Mouse (Mus musculus): Measurements from ENCODE around the gene Cald1. TPM values are rescaled to one million over a fixed set of nuclear protein-coding genes. Genes with fewer than 3 reads are reported as not detected.

Cald1 gene
- polyA plus RNA-seq, 1 experiment, result 65.2 TPM

DNA sequence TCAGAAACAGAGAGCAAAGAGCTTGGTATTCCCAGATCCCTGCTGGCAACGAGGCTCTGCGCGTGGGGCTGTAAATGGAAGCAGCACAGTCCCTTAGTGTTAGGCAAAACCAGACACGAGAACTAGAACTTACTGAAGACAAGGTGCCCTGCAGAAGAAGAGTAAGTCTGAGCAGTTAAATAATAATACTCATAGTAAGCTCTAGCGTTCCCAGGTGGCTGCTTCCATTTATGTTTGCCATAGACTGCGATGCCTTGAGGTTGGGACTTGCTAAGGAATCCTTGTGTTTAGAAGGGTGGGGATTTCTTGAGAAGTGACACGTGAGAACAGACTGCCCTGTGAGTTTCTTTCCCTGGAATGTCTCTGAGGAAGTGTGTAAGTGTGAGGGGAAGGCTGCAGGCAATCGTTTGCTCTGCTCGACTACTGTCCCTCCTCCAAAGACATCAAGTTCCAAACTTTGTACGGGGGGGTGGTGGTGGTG is 1.4 kb downstream of the Cald1 start:
- Histone ChIP-seq H3K4me1 (ENCODE audit: control insufficient read depth, insufficient read depth, insufficient read length, low read length) (peaks cover 10% of the 10 kb centered on the region; the same call in 1 of the 2 replicates), H3K27ac (replicated peaks; ENCODE audit: low read depth, low read length) (peak overlapping the region; percentile 54), H3K4me3 (ENCODE audit: insufficient read depth, low read depth, low read length) (peak overlapping the region; percentile 74)

DNA sequence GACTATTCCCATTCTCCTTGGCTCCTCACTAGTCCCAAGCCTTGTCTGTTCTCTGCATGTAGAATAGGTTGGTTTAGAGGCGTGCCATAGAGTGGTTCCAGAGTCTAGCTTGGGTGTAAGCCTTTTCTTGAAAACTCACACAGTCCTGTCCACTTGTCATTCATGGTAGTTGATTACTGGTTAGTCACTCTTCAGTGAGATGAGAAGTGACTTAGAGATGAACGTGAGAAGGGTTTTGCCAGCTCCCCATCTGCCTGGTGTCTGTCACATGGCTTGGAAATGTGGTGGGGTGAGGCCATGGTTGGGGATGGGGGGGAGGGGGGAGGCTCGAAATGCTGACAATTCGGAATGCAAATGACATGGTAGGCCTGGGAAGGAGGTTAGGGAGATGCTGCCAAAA is 2.5 kb downstream of the Cald1 start:
- no peak overlapping the region for H3K4me3 ChIP-seq (ENCODE audit: insufficient read depth, low read depth, low read length)
- H3K27ac ChIP-seq (replicated peaks; ENCODE audit: low read depth, low read length), result no peak overlapping the region
- peaks cover 11% of the 10 kb centered on the region; the same call in 1 of the 2 replicates for H3K4me1 ChIP-seq (ENCODE audit: control insufficient read depth, insufficient read depth, insufficient read length, low read length)

DNA sequence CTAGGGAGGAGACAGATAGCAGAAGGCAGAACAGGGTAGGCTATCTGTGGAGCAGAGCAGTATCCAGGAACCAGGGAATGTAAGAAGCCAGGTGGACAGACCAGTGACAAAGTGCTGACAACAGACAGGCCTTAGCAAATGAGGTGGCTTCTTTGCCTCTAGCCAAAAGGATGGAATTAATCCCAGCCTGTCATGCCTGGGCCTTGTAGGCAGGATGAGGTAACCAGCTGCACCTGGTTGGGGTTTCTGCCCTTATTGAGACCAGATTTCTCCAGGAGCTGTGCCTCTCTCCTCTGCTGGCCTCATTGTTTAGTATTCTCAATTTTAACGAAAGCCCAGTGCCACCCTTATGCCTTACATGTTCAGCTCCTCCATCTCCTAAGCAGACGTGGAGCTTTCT is 3.8 kb downstream of the Cald1 start:
- Histone ChIP-seq H3K27ac (replicated peaks; ENCODE audit: low read depth, low read length) (no peak overlapping the region), H3K4me1 (ENCODE audit: control insufficient read depth, insufficient read depth, insufficient read length, low read length) (peaks cover 13% of the 10 kb centered on the region; the same call in 1 of the 2 replicates), H3K4me3 (ENCODE audit: insufficient read depth, low read depth, low read length) (no peak overlapping the region)

DNA sequence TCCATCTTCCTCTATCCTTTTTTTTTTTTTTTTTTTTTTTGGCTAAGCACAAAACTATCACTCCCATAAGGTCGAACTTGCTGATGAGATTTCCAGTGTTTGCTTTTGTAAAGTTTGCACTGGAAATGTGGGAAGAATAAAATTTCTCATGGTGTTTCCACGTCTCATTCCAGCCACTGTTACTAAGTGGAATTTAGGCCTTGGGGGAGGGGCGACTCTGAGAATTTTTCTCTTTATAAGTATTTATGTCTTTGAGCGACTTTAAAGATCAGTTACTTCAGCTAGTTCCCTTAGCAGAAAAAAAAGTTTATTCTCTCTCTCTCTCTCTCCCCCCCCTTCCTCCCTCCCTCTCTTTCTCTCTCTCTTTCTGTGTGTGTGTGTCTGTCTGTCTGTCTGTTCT is 8.1 kb downstream of the Cald1 start:
- H3K27ac ChIP-seq (replicated peaks; ENCODE audit: low read depth, low read length), result no peak overlapping the region
- no peak overlapping the region for H3K4me3 ChIP-seq (ENCODE audit: insufficient read depth, low read depth, low read length)
- peaks cover 27% of the 10 kb centered on the region; the same call in 1 of the 2 replicates for H3K4me1 ChIP-seq (ENCODE audit: control insufficient read depth, insufficient read depth, insufficient read length, low read length)

DNA sequence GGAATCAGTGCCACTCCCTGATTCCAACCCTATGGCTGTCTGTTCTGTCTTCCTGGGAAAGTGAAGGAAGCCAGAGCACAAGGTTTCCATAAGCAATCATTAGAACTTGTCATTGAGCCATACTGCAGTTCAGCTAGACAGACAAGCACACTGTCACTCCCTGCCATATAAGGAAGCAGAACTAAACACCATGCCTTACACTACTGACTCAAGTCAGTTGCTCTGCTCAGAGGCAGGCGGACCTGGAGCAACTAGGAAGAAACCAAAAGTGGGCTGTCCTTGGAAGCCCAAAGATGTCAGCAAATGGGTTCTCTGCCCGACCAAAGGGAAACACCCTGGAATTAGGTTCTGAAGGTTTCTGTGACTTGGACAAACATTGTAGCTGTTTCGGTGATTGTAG is 10.3 kb downstream of the Cald1 start:
- no peak overlapping the region for H3K4me3 ChIP-seq (ENCODE audit: insufficient read depth, low read depth, low read length)
- peak overlapping the region; percentile 84 for H3K27ac ChIP-seq (replicated peaks; ENCODE audit: low read depth, low read length)
- peaks cover 28% of the 10 kb centered on the region; the same call in 1 of the 2 replicates for H3K4me1 ChIP-seq (ENCODE audit: control insufficient read depth, insufficient read depth, insufficient read length, low read length)

DNA sequence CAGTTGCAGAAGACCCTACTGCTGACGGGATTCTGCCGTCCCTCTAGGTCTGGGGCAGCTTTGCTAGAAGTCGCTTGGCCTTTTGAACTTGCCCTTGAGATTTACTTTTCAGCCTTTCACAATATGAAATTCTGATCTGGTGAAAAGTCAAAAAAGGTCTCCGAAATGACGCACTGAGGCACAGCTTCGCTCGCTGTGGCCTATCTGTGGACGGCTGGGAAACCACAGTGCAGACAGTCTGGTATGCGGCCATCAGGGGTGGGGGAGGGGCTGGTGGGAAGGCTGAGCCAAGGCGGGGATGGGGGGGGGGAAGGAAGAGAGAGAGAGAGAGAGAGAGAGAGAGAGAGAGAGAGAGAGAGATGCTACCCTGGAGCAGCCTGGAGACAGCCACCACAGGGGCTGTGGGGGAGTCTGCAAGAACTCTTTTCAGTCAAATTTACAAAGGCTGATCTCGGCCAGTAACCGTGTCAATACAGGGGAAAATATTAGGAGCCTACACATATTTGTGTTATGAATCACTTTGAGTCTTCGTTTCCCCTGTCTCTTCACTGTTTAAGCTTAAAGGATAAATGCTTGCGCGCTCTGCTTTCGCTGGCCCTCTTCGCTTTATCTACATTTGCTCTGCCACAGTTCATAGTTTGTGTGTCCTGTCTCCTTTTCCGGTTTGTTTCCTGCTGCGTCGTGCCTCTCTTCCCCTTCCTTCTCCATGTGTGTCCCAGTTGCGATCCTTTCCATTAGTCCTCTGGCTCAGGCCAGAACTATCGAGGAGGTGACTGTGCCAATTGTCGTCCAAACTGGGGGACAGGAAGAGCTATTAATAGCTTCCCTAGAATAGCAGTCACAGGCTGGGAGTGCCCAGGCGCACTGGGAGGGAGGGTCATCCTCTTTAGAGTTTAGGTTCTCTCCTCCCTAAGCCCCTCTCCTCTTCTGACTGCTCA is 11.9 kb downstream of the Cald1 start:
- Histone ChIP-seq H3K4me3 (ENCODE audit: insufficient read depth, low read depth, low read length) (peak overlapping the region; percentile 25), H3K4me1 (ENCODE audit: control insufficient read depth, insufficient read depth, insufficient read length, low read length) (peaks cover 24% of the 10 kb centered on the region; the same call in 1 of the 2 replicates)

DNA sequence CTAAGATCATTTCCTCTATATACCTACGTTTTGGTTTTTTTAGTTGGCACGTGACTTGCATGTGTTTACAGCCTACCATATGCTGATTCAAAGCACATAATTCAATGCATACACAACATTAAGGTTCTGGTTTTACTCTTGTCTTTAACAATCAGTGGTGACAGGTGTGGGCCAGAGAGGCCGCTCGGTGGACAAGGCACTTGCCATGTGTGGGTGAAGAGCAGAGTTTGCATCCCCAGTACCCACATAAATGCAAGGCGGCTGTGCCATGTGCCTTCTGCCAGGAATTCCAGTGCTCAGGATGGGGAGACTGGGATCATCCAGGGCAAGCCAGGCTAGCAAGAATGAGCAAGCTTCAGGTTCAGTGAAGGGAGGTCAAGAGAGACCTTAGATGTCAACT is 14.8 kb downstream of the Cald1 start:
- Histone ChIP-seq H3K4me3 (ENCODE audit: insufficient read depth, low read depth, low read length) (no peak overlapping the region), H3K27ac (replicated peaks; ENCODE audit: low read depth, low read length) (no peak overlapping the region), H3K4me1 (ENCODE audit: control insufficient read depth, insufficient read depth, insufficient read length, low read length) (peaks cover 19% of the 10 kb centered on the region; the same call in 1 of the 2 replicates)

More for the DNA sequence above, 11.9 kb downstream of the Cald1 start:
- peak overlapping the region; percentile 84 for H3K27ac ChIP-seq (replicated peaks; ENCODE audit: low read depth, low read length)

DNA sequence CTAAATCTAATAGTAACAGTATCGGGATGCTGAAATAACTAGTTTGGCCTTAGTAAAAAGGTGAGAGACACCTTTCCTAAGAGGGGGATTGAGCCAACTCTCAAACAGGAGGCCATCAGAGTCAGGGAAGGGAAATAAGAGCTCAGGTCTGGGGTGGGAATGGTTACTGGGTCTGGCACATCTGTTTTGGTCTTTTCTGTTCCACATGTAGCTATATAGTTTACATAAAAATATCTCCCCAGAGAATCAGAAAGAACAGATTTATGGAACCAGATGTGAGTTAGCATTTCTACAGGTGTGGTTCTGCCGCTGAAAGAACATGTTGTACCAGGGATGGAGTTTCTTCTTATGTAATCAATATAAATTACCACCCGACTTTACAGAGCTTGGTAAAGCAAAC is 17.1 kb downstream of the Cald1 start:
- H3K27ac ChIP-seq (replicated peaks; ENCODE audit: low read depth, low read length), result no peak overlapping the region
- H3K4me3 ChIP-seq (ENCODE audit: insufficient read depth, low read depth, low read length), result no peak overlapping the region
- H3K4me1 ChIP-seq (ENCODE audit: control insufficient read depth, insufficient read depth, insufficient read length, low read length), result peaks cover 17% of the 10 kb centered on the region

DNA sequence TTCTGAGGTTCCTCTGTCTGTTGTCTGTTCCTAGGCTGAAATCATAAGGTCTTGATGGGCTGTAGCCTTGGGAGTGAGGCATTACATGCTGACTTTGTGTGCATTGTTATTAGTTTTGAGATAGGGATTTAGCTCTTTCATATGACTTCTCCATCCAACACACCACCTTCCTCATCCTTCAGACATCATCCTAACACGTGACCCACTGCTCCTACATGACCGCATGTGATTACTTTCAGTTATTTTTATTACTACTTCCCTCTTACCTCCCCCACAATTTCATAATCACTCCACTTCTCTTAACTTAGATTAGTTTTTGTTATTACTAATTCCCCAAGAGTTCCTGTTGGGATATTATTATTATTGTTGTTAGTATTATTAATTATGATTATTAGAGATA is 21.2 kb downstream of the Cald1 start:
- peak overlapping the region; percentile 77 for H3K27ac ChIP-seq (replicated peaks; ENCODE audit: low read depth, low read length)
- peaks cover 6% of the 10 kb centered on the region for H3K4me1 ChIP-seq (ENCODE audit: control insufficient read depth, insufficient read depth, insufficient read length, low read length)
- no peak overlapping the region for H3K4me3 ChIP-seq (ENCODE audit: insufficient read depth, low read depth, low read length)

DNA sequence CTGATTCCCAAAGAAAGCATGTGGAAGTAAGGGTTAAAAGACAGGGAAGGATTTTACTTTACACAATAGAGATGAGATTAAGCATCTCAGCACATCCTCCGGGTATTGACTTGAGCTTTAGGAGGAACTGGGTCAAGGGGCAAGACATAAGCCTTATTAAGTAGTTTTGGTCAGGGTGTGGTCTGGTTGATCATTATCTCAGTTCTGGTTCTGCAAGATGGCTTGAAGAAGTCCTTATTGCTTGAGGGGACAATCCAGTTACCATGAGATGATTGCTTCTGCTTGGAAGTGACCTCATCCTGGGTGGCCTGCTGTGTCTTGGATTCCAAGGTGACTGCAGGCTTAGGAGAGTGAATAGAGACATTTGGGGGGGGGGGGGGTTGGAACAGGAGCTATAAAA is 21.9 kb downstream of the Cald1 start:
- Histone ChIP-seq H3K27ac (replicated peaks; ENCODE audit: low read depth, low read length) (peak overlapping the region; percentile 69), H3K4me1 (ENCODE audit: control insufficient read depth, insufficient read depth, insufficient read length, low read length) (peaks cover 6% of the 10 kb centered on the region), H3K4me3 (ENCODE audit: insufficient read depth, low read depth, low read length) (no peak overlapping the region)

DNA sequence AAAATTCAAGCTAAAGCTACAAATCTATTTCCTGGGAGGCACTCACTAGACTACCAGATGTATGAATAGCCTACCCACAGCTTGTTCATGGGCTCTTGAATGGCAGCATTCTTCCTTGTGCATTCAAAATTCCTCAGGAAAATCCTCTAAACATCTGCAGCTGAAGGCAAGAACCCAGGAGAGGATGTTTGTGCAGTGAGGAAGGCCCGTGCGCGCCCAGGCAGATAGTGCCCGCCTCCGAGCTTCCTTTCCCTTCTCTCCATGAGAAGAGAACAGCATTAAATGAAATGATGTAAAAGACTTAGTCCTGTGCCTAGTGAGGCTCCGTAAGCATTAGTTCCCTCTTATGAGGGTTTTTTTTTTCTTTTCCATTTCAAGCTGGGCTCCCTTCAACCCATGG is 24.6 kb downstream of the Cald1 start:
- H3K4me3 ChIP-seq (ENCODE audit: insufficient read depth, low read depth, low read length), result no peak overlapping the region
- no peak overlapping the region for H3K27ac ChIP-seq (replicated peaks; ENCODE audit: low read depth, low read length)
- peaks cover 6% of the 10 kb centered on the region for H3K4me1 ChIP-seq (ENCODE audit: control insufficient read depth, insufficient read depth, insufficient read length, low read length)

DNA sequence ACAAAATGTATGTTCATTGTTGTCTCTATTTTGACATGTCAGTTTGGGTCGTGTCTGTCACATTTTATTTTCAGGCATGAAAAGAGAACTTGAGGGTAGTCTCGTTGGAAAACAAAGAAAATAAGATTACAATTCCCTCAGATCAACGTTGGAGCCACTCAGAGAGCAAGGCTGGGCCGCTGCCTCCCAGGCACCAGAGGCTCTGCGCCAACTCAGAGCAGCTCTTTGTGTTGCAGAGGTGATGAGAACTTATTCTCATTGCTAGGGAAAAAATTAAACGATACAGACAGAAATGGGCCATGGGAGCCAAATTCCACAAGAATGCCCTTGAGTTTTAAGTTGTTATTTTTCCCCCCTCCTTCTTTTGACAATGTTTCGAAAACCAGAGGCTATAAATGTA is 25.0 kb downstream of the Cald1 start:
- Histone ChIP-seq H3K27ac (replicated peaks; ENCODE audit: low read depth, low read length) (no peak overlapping the region), H3K4me1 (ENCODE audit: control insufficient read depth, insufficient read depth, insufficient read length, low read length) (peaks cover 6% of the 10 kb centered on the region), H3K4me3 (ENCODE audit: insufficient read depth, low read depth, low read length) (no peak overlapping the region)

DNA sequence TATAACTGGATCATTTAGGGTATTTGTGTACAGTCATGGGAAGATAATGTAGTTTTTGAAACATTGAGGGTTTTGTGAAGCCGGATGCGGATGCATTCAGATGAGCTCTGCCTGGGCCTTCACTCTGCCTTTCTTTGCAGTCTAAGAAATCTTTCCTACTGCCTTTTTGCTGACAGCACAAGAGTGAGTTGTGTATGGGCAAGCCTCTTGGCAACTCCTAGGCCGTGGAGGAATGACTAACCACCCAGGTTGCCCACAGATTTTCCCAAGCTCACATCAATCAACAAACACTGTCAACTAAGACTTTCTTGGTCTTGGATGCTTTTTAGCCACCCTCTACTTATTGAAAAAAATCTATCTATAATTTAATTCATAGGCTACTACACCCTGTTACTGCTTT is 26.2 kb downstream of the Cald1 start:
- Histone ChIP-seq H3K27ac (replicated peaks; ENCODE audit: low read depth, low read length) (no peak overlapping the region), H3K4me3 (ENCODE audit: insufficient read depth, low read depth, low read length) (no peak overlapping the region), H3K4me1 (ENCODE audit: control insufficient read depth, insufficient read depth, insufficient read length, low read length) (peaks cover under 1% of the 10 kb centered on the region)

DNA sequence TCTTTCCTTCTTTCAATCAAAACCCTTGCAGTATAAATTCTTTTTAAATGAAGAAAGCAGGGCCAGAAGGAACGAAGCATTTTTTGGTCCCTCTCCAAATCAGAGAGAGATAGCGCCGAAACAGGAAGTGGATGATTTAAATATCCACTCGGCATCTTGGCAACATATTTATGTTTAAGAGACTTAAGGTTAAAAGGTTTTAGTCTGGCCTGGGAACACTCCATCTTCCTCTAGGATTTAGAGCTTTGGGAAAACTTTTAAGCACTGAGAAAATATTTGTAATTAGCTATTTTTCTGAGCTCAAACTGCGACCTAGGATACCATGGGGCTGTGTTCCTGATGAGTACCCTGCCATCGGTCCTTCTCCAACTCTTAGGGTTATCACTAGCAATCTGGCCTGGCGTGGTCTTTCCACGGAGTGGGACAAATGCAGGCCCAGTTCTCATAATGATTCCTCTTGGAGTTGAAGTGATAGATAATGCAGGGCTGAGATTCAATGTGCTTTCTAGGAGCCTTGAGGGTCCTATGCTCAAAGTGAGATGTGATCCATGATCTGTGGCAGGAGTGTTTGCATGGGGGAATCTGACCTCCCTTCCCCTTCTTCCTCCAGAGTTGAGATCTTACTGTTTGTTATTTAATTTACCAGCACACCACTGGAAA is 28.4 kb downstream of the Cald1 start:
- peak overlapping the region; percentile 19 for H3K27ac ChIP-seq (replicated peaks; ENCODE audit: low read depth, low read length)
- H3K4me1 ChIP-seq (ENCODE audit: control insufficient read depth, insufficient read depth, insufficient read length, low read length), result no peaks in the 10 kb centered on the region
- H3K4me3 ChIP-seq (ENCODE audit: insufficient read depth, low read depth, low read length), result no peak overlapping the region

DNA sequence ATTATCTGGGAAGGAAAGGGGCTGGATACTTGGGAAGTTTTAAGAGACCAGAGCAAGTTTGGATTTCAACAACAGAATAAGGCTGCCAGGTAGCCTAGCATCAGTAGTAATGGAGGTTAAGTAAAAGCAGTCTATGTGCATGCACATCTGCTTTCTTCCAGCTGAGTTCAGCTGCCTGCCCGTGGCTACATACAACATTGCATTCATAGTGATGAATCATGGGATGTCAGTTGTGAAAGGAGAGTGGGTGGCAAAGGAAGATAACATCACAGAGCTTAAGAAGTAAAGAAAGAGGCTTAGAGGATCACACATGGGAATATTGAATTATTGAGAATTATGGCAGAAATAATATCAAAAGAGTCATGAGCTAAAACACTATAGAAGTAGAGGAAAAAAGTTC is 29.8 kb downstream of the Cald1 start:
- Histone ChIP-seq H3K4me3 (ENCODE audit: insufficient read depth, low read depth, low read length) (no peak overlapping the region), H3K27ac (replicated peaks; ENCODE audit: low read depth, low read length) (no peak overlapping the region), H3K4me1 (ENCODE audit: control insufficient read depth, insufficient read depth, insufficient read length, low read length) (no peaks in the 10 kb centered on the region)
